Mouse (Mus musculus): ENCODE data around the gene Smarcc2.
"Not testable (repeated sequence)": the region's sequence is repeated elsewhere in the genome, so short reads cannot be mapped to it uniquely, and the experiment has no call there.

Smarcc2 gene

DNA sequence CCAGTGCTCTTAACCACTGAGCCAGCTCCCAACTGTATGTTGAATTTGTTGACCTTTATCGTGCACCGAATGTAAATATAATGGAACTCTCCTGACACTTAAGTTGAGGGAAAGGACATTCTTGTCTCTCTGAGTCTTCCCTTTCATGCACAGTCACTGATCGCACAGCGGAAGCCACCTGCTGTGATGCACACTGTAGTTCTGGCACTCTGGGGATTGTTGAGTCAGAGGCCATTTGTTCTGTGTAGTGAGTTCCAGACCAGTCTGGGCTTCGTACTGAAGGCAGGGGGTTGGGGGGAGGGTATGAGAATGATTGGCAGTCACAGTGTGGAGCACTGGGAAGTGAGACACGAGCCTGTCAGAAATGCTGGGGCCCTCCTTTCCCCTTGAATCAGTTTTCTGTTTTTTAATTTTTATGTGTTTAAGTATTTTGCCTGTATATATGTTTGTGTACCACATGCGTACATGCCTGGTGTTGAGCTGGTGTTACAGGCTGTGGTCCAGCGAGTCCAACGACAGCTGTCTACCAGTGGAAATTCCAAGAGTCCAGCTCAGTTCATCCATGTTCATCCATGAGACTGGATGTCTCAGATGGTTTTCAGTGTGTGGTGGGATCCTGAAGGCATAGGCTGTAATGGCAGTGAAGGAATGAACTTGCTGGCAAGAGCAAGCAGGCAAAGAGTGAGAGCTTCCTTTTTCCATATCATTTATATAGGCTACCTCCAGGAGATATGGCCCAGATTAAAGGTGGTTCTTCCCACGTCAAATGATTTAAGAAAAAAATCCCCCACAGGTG is 17.5 kb upstream of the Smarcc2 start:
- no peak for DNase-seq (ENCODE audit: low read depth, low spot score)

DNA sequence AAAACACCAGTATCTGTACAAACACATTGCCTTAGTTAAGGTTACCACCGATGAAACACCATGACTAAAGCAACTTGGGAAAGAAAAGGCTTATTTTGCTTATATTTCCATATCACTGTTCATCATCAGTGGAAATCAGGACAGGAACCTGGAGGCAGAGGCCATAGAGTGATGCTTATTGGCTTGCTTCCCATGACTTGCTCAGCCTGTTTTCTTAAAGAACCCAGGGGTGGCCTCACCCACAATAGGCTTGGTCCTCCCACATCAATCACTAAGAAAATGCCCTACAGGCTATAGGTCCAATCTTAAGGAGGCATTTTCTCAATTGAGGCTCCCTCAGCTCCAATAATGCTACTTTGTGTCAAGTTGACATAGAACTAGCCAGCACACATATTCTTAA is 16.3 kb upstream of the Smarcc2 start:
- no peak for DNase-seq (ENCODE audit: low read depth, low spot score)

DNA sequence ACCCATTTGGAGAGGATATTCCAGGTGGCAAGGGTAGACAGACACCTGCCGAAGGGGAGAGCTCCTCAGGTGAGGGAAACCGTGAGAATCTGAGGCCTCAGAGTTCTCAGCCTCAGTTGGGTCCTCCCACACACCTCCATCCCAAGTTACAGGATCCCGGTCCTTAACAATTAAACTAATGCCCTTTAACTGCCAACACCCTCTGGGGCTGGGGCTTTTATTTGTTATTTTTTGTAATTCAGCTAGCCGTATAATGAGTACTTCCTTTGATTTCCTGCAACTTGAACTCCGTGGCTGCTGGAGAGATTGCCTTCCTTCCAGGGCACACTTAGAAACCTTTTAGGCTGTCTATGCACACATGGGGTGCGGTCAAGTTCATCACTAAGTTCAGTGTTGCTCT is 14.7 kb upstream of the Smarcc2 start:
- no peak for DNase-seq (ENCODE audit: low read depth, low spot score)

DNA sequence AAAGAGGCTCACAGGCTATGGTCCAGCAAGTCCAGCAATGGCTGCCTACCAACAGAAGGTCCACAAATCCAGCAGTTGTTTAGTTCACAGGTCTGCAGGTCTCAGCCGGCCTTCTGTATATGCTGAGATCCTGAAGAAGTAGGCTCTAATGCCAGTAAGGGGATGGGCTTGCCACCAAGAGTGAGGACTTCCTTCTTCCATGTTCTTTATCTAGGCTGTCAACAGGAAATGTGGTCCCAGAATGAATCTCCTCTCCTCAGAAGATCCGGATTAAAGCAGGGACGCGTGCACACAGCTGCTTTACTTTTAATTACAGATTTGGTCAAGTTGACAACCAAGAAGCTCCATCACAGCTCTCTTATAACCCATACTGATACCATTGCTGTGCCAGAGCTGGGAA is 13.6 kb upstream of the Smarcc2 start:
- no peak for DNase-seq (ENCODE audit: low read depth, low spot score)

DNA sequence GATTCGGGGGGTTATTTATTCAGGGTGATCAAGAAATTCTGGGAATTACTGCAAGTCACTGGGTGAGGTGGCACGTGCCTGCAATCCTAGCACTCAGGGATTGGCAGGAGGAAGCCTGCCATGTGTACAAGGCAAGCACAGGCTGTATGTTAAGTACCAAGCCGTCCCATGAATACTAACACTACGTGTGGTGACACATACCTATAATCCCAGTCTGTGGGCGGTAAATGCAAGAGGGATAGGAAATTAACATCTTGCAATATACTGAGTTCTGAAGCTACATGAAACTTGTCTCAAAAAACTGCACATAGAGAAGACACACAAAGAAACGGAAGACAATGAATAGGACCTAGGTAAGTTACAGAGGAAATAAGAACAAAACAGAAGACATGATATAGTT is 8.0 kb upstream of the Smarcc2 start:
- no peak for DNase-seq (ENCODE audit: low read depth, low spot score)

DNA sequence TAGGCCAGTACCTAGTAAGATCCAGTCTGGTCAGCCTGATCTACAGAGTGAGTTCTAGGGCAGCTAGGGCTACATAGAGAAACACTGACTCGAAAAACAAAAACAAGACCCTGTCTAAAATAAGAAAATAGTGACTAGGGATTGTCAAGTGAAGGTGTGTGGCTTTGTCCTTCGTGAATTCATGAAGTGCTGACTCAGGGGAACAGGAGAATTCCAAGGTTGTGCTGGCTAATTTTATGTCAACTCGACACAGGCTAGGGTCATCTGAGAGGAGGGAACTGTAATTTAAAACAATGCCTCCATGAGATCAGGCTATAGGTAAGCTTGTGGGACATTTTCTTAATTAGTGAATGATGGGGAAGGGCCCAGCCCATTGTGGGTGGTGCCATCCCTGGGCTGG is 4.6 kb upstream of the Smarcc2 start:
- DNase-seq (ENCODE audit: low read depth, low spot score), result no peak

DNA sequence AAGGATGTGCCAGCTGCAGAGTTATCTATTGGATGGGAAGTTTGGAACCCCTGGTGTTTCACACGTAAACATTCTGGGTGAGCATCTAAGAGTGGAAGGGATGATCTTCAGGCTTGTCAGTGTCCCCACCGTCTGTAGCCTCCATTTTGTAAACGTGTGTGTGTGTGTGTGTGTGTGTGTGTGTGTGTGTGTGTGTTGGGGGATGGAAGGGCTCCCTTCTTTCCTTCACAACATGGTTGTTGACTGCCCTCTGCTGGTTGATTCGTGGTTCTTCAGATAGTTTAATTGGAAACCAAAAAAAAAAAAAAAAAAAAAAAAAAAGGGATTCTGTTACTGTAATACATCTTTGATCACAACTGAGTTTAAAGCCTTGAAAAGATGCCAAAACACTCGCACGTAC is 3.8 kb upstream of the Smarcc2 start:
- peak; percentile 70 for DNase-seq (ENCODE audit: low read depth, low spot score)

DNA sequence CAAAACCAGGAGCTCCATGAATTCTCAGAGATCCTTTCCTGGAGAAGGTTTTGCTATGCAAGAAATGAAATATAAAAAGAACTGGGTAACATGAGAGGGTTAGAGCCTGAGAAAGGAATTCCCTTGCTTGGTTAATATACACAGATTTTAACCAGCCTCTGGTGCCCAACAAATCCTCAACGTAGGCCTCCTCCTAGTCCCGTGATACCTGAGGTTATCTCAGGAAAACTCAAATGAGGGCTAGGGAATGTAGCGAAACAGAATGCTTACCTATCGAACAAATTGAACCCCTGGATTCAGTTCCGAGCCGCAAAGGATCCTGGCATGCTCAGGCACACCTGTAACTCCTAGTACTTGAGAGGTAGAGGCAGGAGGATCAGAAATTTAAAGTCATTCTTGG is 1.4 kb upstream of the Smarcc2 start:
- no peak for DNase-seq (ENCODE audit: low read depth, low spot score)

DNA sequence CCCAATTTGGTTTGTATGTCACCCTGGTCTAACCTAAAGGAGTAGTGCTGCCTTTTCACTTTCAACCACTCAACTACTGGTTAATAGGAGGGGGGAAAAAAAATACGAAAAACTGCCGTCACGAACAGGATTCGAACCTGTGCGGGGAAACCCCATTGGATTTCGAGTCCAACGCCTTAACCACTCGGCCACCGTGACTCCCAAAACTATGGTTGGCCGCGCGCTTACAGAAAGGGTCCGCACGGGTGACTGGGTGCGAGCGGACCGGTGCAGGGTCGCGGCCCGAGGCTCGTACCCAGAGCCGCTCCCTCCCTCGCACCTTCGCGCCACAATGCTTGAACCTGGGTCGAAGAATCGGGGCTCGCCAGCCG is 715 bp upstream of the Smarcc2 start:
- peak; percentile 62 for DNase-seq (ENCODE audit: low read depth, low spot score)

DNA sequence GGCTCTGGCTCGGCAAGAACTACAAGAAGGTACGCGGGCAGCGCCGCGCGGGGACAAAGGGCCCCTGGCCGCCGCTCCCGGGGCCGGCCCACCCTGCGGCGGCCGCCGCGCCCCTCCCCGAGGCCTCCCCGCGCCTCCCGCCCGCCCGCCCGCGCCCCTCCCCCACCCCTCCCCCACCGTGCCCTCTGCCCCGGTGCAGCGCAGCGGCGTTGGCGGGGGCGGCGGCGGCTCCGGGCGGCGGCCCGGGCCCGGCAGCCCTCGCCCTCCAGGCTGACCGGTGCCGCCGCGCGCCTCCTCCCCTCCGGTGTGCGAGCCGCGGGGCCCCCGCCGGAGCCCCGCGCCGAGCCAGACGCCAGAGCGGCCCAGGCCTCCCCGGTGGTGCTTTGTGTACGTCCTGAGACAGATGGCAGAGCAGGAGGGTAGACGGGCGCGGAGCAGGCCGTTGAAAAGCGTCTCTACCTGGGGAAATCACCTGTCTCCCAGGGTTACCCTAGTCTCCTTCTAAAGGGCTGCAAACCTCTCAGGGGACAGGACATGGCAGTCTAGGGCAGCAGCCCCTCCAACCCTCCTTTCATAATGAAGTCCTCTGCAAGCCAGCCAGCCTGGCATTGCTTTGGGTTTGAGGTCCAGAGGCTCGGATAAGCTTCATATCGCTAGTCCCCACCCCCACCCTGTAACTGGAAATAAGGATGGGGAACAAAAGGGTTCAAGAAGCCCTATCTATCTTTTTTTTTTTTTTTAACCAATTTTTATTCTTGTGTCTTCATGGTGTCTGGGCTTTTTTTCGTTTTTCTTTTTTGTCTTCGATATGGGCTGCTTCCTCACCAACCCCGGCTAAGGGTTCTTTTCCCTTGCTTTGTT is 591 bp downstream of the Smarcc2 start:
- DNase-seq (ENCODE audit: low read depth, low spot score), result no peak

DNA sequence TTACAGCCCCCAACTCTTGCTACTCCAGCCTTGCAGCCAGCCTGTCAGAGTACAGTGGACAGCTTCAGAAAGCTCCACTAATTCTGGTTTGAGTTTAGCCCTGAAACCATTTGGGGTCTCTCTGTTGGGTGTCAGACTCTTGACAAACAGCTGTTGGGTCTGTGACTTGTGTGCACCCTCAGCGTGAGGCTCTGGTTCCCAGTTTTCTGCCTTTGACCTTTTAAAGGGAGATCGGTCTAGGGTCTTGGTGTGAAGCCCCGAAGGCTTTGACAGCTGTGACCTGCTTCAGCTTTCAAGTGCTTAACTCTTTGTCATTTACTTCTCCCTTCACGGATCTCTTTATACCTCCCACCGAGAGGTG is 1.2 kb downstream of the Smarcc2 start:
- DNase-seq (ENCODE audit: low read depth, low spot score), result no peak

DNA sequence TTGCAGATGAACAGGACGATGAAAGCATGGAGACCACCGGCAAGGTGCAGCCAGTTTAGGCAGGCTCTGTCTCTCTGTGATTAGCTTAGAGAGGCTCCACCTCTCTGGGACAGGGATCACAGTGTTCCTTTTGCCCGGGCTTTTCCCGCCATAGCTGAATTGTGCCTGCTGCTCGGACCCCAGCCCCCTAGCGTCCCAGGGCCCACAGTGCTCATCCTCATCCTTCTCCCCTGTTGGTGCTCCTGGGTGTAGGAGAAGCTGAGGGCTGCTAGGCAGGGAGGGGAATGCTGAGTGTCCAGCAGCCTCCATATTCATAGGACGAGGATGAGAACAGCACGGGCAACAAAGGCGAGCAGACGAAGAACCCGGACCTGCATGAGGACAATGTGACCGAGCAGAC is 15.3 kb downstream of the Smarcc2 start:
- no peak for DNase-seq (ENCODE audit: low read depth, low spot score)

DNA sequence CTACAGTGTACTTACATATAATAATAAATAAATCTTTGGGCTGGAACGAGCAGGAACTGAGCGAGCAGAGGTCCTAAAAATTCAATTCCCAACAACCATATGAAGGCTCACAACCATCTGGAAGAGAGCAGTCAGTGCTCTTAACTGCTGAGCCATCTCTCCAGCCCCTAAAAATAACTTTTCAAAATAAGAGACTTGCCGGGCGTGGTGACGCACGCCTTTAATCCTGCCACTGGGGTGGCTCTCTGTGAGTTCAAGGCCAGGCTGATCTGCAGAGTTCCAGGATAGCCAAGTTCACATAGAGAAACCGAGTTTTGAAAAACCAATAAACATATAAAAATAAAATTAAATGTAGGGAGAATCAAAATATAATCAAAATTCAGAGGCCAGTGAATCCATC is 27.3 kb downstream of the Smarcc2 start:
- no peak for DNase-seq (ENCODE audit: low read depth, low spot score)

DNA sequence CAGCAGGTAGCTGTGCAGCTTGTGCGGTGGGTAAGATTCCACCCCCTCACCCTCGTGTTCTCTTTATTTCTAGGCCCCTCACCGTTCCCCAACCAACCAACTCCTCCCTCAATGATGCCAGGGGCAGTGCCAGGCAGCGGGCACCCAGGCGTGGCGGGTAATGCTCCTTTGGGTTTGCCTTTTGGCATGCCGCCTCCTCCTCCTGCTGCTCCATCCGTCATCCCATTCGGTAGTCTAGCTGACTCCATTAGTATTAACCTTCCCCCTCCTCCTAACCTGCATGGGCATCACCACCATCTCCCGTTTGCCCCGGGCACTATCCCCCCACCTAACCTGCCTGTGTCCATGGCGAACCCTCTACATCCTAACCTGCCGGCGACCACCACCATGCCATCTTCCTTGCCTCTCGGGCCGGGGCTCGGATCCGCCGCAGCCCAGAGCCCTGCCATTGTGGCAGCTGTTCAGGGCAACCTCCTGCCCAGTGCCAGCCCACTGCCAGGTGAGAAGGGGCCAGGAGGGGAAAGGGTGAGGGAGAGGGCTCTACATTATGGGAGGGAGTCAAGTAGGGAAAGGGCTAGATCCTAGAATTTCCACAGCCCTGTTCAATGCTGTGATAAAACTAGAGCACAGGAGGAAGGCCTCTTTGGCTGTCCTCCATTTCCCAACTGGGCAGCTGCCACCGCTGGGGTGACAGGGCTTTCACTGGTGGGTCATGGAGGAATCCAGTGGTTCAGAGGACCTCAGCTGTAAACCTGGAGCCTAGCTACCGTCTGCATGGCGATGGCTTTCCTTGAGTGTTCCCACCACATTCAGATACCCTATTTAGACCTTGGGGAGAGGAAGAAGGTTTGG is 29.0 kb downstream of the Smarcc2 start:
- DNase-seq (ENCODE audit: low read depth, low spot score), result no peak

DNA sequence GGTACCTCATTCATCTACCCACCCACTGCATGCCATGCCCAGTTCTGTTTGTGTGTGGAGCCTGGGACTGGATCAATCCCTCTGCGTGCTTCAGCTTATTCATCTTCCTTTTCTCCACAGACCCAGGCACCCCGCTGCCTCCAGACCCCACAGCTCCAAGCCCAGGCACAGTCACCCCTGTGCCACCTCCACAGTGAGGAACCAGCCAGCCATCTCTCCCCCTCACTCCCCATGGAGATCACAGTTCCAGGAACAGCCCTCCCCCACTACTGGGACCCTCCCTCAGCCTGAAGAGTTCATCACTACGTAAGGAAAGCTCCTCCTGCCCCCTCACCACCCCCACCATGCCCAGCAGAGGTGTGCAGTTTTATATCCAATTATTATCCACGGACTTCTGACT is 29.7 kb downstream of the Smarcc2 start:
- no peak for DNase-seq (ENCODE audit: low read depth, low spot score)

DNA sequence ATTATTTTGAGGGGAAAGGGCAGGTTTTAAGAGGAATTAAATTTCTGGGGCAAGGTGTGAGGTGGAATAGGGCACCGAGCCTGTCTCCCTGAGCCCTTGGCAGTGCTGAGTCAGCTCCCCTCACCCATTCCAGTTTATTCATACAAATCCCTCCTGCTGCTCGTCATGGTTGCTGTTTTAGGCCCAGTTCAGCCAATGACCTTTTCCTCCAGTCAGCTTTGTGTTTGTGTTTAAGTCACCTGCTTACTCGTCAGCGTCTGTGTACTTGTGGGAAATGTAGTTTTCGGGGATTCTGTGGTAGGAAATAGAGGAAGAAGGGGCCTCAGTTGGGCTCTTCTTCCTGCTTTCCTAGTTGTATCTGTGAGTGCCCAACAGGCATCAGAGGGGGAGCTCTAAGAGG is 30.3 kb downstream of the Smarcc2 start:
- no peak for DNase-seq (ENCODE audit: low read depth, low spot score)

DNA sequence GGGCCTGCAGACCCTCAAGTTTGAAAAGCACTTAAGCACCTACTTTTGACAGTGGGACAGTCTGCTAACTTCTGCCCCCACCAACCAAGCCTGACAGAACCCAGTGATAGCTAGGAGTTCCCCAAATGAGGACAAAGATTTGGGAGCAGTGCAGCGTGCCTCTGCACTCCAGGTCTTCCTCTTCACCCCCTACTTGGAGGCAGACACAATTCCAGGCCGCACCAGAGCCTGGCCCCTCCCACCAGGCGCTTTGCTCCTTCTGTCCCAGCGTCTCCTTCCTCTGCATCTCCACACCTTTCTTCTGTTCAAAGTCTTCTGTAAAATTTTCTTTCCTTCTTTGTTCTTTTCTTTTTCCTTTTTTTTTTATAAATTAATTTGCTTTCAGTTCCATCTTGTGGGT is 30.7 kb downstream of the Smarcc2 start:
- no peak for DNase-seq (ENCODE audit: low read depth, low spot score)

DNA sequence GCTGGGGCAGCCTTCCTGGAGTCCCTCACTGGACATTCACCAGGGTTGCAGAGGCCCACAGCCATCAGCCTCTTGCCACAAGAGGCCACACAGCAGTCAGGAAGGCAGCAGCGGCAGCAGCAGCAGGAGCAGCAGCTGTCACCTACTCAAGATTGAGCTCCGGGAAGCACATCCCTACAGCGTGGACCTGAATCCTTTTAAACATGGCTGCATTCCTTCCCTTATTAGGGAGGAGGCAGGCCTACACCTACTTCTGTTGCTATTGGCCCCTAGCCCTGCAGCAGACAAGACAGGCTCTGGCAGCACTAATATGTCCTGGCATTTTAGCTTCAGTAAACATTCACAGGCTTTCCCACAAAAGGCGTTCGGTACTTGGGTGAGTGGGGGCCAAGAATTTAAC is 31.2 kb downstream of the Smarcc2 start:
- DNase-seq (ENCODE audit: low read depth, low spot score), result no peak

DNA sequence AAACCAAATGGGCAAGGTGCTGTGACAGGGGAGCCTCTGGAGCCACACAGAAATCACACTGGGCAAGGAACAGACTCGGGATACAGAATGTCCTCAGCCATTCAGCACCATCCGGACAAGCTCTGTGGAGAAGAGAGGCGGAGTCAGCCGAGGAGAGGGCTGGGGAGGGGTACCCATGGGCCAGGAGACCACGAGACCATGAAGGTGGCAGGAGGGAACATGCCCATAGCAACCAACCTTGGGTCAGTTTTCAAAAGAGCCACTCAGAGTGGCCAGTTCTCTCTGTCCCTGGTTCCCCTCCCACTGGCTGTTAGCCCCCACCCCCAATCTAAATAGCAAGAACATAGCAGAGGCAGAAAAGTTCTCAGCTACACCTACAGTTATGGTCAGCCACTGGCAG is 31.9 kb downstream of the Smarcc2 start:
- DNase-seq (ENCODE audit: low read depth, low spot score), result no peak

DNA sequence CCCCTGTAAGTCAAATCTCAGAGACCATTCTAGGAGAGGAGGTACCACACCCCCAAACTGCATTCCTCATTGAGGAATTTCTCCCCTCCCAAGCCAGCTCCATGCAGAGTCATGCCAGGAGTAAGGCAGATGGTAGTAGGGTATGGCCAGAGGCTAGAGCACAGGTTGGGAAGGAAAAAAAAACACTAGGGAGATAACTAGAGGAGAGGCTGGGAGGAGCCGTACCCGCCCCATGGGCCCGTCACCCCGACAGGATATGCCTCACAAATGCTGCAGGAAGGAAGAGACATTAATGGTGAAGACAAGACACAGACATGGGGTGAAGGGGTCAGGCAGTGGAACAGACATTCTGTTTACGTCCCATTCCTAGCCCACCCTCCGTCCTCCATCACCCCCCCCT is 32.4 kb downstream of the Smarcc2 start:
- DNase-seq (ENCODE audit: low read depth, low spot score), result no peak

DNA sequence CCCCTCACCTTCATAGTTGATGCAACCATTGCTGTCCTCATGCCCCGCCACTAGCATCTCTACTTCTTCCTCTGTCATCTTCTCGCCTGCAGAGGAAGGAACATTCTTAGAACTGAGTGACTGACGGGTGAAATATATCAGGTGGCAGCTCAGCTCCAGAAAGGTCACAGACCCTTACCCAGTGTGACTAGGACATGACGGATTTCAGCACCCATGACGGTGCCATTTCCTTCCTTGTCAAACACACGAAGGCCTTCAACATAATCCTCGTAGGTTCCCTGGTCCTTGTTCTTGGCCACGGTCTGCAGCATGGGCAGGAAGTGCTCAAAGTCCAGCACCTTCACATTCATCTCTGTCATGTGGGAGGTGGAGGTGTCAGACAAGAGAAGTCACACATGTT is 33.0 kb downstream of the Smarcc2 start:
- not testable (repeated sequence) for DNase-seq (ENCODE audit: low read depth, low spot score)

DNA sequence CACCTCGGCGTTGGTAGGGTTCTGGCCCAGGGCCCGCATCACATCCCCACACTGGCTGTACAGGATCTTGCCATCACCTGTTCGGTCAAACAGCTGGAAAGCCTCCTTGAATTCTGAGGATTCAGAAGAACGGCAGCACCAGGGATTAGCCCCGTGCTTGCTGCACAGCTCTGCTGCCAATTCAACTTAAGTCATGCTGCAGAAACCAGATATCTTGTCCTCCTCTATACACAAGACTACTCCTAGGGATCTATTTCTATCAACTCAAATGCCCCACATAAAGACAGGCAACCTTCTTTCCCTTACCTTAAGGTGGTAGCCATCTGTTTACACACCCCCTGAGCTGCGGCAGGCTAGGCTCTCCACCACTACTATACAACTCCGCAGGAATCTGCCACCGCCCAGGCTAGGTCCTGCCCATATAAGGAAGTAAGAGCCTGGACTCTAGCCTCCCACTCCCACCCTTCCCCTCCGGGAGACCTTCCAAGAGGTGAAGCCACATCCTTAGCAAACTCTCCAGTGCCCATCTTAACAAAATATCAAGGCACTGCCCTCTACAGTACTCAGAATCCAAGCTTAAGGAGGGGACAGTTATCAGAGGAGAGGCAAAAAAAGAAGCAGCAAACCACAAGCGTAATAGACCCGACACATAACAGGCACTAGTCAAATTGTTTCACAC is 33.7 kb downstream of the Smarcc2 start:
- no peak for DNase-seq (ENCODE audit: low read depth, low spot score)
